Mouse (Mus musculus): ENCODE results near the gene Ifi206. TPM values are rescaled to one million over a fixed set of nuclear protein-coding genes. Genes with fewer than 3 reads are reported as not detected.
A peak's percentile ranks its signal among the peaks of the same experiment; 100 is the strongest.
"Not testable (repeated sequence)": the region's sequence is repeated elsewhere in the genome, so short reads cannot be mapped to it uniquely, and the experiment has no call there.

Gene Ifi206
- not detected in 2 replicates for polyA plus RNA-seq (2015; fragmentation: Nextera tagmentation; extraction: Ambion mirVana)

DNA sequence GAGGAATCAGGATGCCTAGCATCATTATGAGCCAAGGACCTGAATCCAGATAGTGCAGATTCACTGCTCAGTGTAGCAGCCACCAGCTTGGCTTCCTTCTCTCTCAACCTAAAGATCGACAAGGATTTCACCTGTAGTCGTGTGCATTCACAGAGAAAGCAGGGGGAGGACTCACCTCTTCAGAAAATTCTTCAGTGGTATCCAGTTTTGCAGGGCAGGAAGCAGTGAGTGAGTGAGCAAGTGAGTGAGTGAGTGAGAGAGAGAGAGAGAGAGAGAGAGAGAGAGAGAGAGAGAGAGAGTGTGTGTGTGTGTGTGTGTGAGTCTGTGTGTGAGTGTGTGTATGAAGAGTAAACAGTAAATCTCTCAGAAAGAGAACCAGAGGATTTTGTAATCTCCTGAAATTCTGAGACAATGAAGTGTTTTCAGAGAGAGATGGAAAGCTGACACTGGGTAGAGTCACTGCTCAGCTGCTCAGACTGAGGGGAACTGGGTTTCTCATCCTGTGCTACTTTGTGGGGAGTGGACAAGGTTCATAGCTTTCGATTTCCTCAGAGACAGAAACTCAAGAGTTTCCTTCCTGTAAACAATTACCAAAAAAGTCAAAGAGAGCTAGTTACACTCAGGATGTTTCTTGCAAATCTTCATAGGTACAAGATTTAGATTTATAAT, at the start of gene Ifi206:
Ifi206 (minus strand) TSS at position 230 of the 669 bp plus-strand sequence.
- WGBS = 82% methylated on average over 3 of the region's 3 CpGs
- H3K9ac ChIP-seq; H3K4me2 ChIP-seq; ATAC-seq (ENCODE audit: low read depth); H3K36me3 ChIP-seq; H3K27ac ChIP-seq (replicated peaks); H3K4me1 ChIP-seq (replicated peaks); H3K27me3 ChIP-seq; H3K4me3 ChIP-seq; H3K9me3 ChIP-seq: not testable (repeated sequence)

DNA sequence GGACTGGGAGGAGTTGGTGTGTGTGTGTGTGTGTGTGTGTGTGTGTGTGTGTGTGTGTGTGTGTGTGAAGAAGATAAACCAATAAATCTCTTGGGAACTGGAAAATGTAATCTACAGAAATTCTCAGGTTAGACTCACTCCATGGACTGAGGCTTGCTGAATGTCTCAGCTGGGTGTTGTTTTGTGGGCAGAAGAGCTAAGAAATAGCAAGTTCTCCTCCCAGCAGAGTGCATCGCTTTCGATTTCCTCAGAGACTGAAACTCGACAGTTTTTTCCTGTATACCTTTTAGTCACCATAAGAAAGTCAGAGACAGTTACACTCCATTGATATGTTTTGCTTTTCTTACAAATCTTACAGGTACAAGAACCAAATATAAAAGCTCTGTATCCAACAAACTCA, 45.0 kb upstream of the Ifi206 start, which contains the start of gene Ifi214:
Ifi214 (minus strand) TSS at position 167 of the 400 bp plus-strand sequence.
- H3K4me3 ChIP-seq; H3K4me2 ChIP-seq; H3K4me1 ChIP-seq (replicated peaks); ATAC-seq (ENCODE audit: low read depth); H3K27me3 ChIP-seq; H3K9me3 ChIP-seq; H3K36me3 ChIP-seq; H3K27ac ChIP-seq (replicated peaks); H3K9ac ChIP-seq: not testable (repeated sequence)
- 97% methylated on average over 3 of the region's 3 CpGs for WGBS

DNA sequence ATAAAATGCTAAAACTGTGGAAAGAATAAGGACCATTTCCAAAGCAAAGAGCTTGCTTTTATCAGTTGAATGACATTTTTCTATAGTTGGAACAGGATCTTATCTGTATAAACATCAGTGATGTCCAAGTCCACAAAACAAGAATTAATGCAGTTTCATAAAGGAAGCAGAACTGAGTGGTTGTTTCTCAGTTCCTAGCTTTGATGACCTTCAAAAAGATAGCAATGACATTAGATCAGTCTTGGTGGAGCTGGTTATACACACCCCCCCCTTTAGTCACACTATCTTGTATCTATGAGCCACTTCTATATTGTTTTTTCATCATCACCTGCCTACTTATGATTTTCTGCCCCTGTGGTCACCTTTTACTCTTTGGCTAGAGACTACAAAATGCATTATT, 30.6 kb upstream of the Ifi206 start:
- H3K9ac ChIP-seq = no peak overlapping the region
- no peak overlapping the region for H3K4me2 ChIP-seq
- no peak overlapping the region for H3K27ac ChIP-seq (replicated peaks)
- no peaks in the 10 kb centered on the region for H3K36me3 ChIP-seq
- no peak overlapping the region for H3K4me3 ChIP-seq
- ATAC-seq (ENCODE audit: low read depth) = no peak
- no peaks in the 10 kb centered on the region for H3K4me1 ChIP-seq (replicated peaks)
- no peaks in the 10 kb centered on the region for H3K9me3 ChIP-seq
- no peaks in the 10 kb centered on the region for H3K27me3 ChIP-seq

DNA sequence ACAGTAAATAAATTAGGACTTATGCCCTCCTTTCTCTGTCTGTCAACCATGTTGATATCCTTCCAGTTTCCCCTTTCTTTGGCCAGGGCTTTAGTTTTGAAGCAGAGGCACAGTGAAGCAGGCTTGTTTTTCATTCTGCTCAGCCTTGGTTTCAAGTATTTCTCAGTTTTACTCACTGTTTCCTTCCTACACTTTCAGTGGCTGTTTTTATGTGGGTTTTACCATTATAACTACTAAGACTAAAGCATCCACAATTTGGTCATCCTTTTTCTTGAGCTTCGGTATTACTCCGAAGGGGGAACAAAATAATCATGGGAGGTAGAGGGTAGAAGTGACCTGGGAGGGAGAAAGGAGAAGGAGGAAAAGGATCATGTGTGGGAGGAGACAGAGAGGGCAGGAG, 19.8 kb upstream of the Ifi206 start:
- ATAC-seq (ENCODE audit: low read depth); H3K4me1 ChIP-seq (replicated peaks); H3K4me2 ChIP-seq; H3K9ac ChIP-seq; H3K27ac ChIP-seq (replicated peaks); H3K9me3 ChIP-seq; H3K36me3 ChIP-seq; H3K27me3 ChIP-seq; H3K4me3 ChIP-seq: not testable (repeated sequence)
- 94% methylated on average over 2 of the region's 2 CpGs for WGBS

DNA sequence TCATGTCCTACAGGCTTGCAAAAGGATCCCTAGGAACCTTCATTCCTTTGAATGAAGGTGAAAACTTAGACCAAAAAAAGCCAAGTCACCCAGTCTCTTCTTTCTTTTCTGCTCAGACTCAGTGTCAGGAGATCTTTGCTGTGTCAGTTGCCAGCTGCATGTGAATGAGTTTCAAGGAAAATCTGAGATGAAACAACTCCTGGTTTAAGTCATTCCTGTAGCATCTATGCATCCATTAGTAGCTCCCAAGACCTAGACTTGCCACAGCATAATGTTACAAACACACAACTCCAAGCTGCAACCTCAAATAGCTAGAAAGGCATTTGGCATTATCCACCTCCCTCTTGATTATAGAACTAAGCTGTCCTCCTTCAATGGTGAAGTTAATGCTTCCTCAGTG, 642 bp upstream of the Ifi206 start:
- not testable (repeated sequence) for H3K4me3 ChIP-seq; H3K27me3 ChIP-seq; ATAC-seq (ENCODE audit: low read depth)

DNA sequence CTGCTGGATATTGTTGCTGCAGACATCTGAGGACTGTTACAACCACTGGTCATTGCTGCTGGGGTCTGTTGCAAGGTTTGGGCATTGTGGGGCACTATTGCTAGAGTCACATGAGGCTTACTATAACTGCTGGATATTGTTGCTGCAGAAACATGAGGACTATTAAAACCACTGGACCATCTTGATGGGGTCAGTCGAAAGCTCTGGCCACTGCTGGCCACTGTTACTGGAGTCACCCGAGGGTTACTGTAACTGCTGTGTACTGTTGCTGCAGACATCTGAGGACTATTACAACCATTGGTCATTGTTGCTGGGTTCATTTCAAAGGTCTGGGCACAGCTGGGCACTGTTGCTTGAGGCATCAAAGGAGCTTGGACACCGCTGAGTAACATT, 9.7 kb downstream of the Ifi206 start:
- not testable (repeated sequence) for H3K4me3 ChIP-seq; H3K4me2 ChIP-seq; H3K9ac ChIP-seq; H3K27ac ChIP-seq (replicated peaks); H3K4me1 ChIP-seq (replicated peaks); H3K9me3 ChIP-seq; H3K27me3 ChIP-seq; ATAC-seq (ENCODE audit: low read depth); H3K36me3 ChIP-seq
- 81% methylated on average over 3 of the region's 3 CpGs for WGBS

More for the DNA sequence above, 642 bp upstream of the Ifi206 start:
- not testable (repeated sequence) for H3K4me1 ChIP-seq (replicated peaks); H3K36me3 ChIP-seq; H3K9ac ChIP-seq; H3K4me2 ChIP-seq; H3K27ac ChIP-seq (replicated peaks); H3K9me3 ChIP-seq

DNA sequence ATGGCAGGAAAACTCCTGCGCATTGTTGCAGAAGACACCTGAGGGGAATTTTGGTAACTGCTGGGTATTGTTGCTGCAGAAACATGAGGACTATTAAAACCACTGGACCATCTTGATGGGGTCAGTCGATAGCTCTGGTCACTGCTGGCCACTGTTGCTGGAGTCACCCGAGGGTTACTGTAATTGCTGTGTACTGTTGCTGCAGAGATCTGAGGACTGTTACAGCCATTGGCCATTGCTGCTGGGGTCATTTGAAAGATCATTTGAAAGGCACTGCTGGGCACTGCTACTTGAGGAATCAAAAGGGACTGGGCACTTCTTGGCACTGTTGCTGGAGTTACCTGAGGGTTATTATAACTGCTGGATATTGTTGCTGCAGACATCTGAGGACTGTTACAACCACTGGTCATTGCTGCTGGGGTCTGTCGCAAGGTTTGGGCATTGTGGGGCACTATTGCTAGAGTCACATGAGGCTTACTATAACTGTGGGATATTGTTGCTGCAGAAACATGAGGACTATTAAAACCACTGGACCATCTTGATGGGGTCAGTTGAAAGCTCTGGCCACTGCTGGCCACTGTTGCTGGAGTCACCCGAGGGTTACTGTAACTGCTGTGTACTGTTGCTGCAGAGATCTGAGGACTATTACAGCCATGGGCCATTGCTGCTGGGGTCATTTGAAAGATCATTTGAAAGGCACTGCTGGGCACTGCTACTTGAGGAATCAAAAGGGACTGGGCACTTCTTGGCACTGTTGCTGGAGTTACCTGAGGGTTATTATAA, 10.3 kb downstream of the Ifi206 start:
- not testable (repeated sequence) for H3K27me3 ChIP-seq; H3K27ac ChIP-seq (replicated peaks); H3K4me3 ChIP-seq; H3K4me2 ChIP-seq; H3K9ac ChIP-seq; H3K9me3 ChIP-seq; ATAC-seq (ENCODE audit: low read depth); H3K36me3 ChIP-seq; H3K4me1 ChIP-seq (replicated peaks)
- 85% methylated on average over 5 of the region's 5 CpGs for WGBS

DNA sequence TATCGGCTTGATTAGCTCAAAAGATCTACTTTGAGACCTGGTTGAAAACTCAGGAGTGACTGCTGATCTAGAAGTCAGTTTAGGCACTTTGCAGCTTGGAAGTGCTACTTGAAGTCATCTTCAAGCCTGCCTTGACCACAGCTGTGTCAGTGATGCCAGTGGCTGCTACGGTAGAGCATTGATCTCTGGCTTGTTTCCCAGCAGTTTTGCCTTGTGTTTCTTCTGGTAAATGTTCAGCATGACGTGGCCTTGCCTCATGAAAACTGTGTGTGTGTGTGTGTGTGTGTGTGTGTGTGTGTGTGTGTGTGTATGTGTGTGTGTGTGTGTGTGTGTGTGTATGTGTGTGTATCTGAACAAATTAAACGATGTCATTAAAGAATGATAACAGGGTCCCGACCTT, 34.1 kb downstream of the Ifi206 start:
- H3K27ac ChIP-seq (replicated peaks) = no peak overlapping the region
- no peak overlapping the region for H3K4me3 ChIP-seq
- H3K4me1 ChIP-seq (replicated peaks) = no peaks in the 10 kb centered on the region
- no peak for ATAC-seq (ENCODE audit: low read depth)
- WGBS = 95% methylated on average over 5 of the region's 5 CpGs
- H3K36me3 ChIP-seq = no peaks in the 10 kb centered on the region
- H3K9ac ChIP-seq = no peak overlapping the region
- H3K27me3 ChIP-seq = no peaks in the 10 kb centered on the region
- H3K4me2 ChIP-seq = no peak overlapping the region
- H3K9me3 ChIP-seq = no peaks in the 10 kb centered on the region

DNA sequence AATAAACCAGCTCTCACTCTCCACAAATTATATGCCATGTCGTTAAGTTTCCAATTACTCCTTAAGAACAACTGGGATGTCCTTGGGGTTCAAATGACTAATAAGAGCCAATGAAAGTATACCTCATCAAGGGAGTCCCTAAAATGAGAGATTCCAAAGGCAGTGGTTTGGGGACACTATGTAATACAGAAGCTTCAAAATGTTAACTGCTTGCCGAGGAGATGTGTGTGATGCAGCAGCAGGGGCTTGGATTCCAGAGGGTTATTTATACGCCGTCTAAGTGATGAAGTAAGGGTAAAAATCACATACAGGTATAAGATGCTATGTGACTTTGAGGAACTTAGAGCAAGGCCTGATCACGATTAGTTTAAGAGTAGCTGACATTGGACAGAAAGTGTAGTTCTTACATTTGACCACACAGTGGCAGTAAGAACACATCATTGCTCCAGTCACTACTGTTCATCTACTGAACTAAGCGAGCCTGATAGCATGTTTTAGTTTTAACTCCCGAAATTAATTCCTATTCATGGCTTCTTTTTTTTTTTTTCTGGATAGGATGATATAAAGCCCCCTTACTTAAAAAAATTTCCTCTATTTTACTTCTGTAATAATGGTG, 34.6 kb downstream of the Ifi206 start:
- 57% methylated on average over 7 of the region's 7 CpGs for WGBS
- H3K4me1 ChIP-seq (replicated peaks) = no peaks in the 10 kb centered on the region
- H3K9me3 ChIP-seq = no peaks in the 10 kb centered on the region
- no peak overlapping the region for H3K4me2 ChIP-seq
- no peak overlapping the region for H3K27ac ChIP-seq (replicated peaks)
- H3K27me3 ChIP-seq = no peaks in the 10 kb centered on the region
- no peak overlapping the region for H3K4me3 ChIP-seq
- ATAC-seq (ENCODE audit: low read depth) = peak; percentile 69; the same call in 1 of the 2 replicates
- no peaks in the 10 kb centered on the region for H3K36me3 ChIP-seq
- no peak overlapping the region for H3K9ac ChIP-seq

DNA sequence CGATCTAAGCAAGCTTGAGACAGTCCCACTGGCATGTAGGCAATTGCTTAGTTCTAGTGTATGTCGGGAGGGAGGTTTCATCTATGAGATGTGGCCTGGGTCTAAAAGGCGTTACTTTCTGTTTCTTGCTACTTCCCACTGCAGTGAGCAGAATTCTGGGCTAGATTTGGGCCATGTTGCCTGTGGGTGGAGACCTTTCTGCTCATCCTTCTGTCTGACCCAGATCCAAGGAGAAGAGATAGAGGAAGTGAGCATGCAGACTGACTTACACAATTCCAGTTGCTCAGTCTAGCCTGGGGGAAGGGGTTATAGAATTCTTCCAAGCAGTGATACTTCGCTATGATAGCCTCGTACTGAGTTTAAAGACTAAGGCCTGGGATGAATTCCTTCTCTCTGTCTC, 39.2 kb downstream of the Ifi206 start:
- 93% methylated on average over 5 of the region's 5 CpGs for WGBS
- Histone ChIP-seq H3K36me3 (no peaks in the 10 kb centered on the region), H3K9me3 (no peaks in the 10 kb centered on the region), H3K4me3 (no peak overlapping the region), H3K4me1 (replicated peaks) (no peaks in the 10 kb centered on the region), H3K27me3 (no peaks in the 10 kb centered on the region), H3K4me2 (no peak overlapping the region), H3K9ac (no peak overlapping the region), H3K27ac (replicated peaks) (no peak overlapping the region)
- ATAC-seq (ENCODE audit: low read depth) = no peak

DNA sequence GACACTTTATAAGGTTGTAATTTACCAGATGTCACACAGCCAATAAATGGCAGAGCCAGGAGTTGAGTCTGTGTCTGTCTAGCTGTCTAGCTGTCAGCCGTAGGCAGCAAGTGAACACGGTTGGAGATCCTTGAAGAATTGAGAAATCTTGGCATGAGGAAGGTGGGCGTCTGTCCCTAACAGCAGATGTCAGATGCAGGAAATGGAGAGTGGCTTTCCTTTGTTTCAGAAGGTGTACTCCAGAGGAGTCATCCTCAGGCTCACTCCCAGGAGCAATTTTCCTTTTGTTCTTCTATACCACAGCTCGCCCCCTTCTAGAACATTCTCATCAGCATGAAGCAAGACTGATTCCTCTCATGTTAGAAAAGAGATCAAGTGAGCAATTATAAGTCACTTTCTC, 40.2 kb downstream of the Ifi206 start:
- Histone ChIP-seq H3K9ac (no peak overlapping the region), H3K4me3 (no peak overlapping the region), H3K27me3 (no peaks in the 10 kb centered on the region), H3K4me2 (no peak overlapping the region), H3K36me3 (no peaks in the 10 kb centered on the region), H3K4me1 (replicated peaks) (no peaks in the 10 kb centered on the region), H3K27ac (replicated peaks) (no peak overlapping the region), H3K9me3 (no peaks in the 10 kb centered on the region)
- no peak for ATAC-seq (ENCODE audit: low read depth)
- WGBS = 88% methylated on average over 4 of the region's 4 CpGs

DNA sequence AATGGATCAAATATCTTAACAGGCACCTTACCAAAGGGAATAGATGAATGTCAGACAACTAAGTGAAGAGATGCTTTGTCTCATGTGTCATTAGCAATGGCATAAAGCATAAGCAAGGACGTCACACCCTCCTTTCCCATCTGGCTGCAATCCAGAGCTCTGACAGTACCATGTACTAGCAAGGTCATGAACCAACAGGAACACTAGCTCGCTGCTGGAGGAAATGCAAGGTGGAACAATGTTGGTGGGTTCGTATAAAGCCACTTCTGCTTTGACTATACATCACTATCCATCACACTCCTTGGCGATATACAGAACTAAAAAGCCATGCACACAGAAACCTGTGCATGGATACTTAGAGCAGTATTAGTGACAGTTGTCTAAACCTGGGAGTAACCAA, 43.8 kb downstream of the Ifi206 start:
- no peak for ATAC-seq (ENCODE audit: low read depth)
- 85% methylated on average over 4 of the region's 4 CpGs for WGBS

More for the DNA sequence above, 43.8 kb downstream of the Ifi206 start:
- no peak overlapping the region for H3K4me2 ChIP-seq
- H3K27me3 ChIP-seq = no peaks in the 10 kb centered on the region
- H3K36me3 ChIP-seq = no peaks in the 10 kb centered on the region
- H3K9ac ChIP-seq = no peak overlapping the region
- no peak overlapping the region for H3K4me3 ChIP-seq
- no peaks in the 10 kb centered on the region for H3K4me1 ChIP-seq (replicated peaks)
- H3K27ac ChIP-seq (replicated peaks) = no peak overlapping the region
- H3K9me3 ChIP-seq = no peaks in the 10 kb centered on the region
